Mouse (Mus musculus) heart, embryonic 14.5 days (tissue): ENCODE measurements around the gene Dgkg. TPM values are rescaled to one million over a fixed set of nuclear protein-coding genes. Genes with fewer than 3 reads are reported as not detected.
A peak's percentile ranks its signal among the peaks of the same experiment; 100 is the strongest.

Experiments used
- ATAC-seq: fragments of 200-750 bp; cut with Nextera tagmentation; 2 replicates; pipeline ENCODE4 v1.8.0; 2017; ENCODE audit warnings: low read depth, moderate TSS enrichment; ENCODE audit not compliant: insufficient number of reproducible peaks, insufficient read depth, low FRiP score
- H3K27ac ChIP-seq, 2 experiments: fragments of 200-500 bp in 1 of 2; fragments of 300-500 bp in 1 of 2; sonication (generic) in 1 of 2; replicated peaks in 1 of 2; 2 replicates each; pipeline ENCODE4 v1.5.1; 2012 to 2014; ENCODE audit warnings: low read depth in 2 of 2, low read length in 2 of 2, control low read depth in 1 of 2, mild to moderate bottlenecking in 1 of 2, mixed read lengths in 1 of 2; ENCODE audit not compliant: control insufficient read depth in 1 of 2, insufficient read depth in 1 of 2
- H3K27me3 ChIP-seq: fragments of 300-500 bp; sonication (generic); 2 replicates; pipeline ENCODE4 v1.6.1; 2014; ENCODE audit warnings: mild to moderate bottlenecking, low read length, control low read depth; ENCODE audit not compliant: control insufficient read depth, insufficient read depth
- H3K36me3 ChIP-seq: fragments of 300-500 bp; sonication (generic); 2 replicates; pipeline ENCODE4 v1.6.1; 2014; ENCODE audit warnings: mild to moderate bottlenecking, control low read depth, low read length, mixed read lengths; ENCODE audit not compliant: control insufficient read depth, insufficient read depth
- H3K4me1 ChIP-seq, 2 experiments: fragments of 200-500 bp in 1 of 2; fragments of 300-500 bp in 1 of 2; sonication (generic) in 1 of 2; 2 replicates each; pipeline ENCODE4 v1.6.1; 2012 to 2014; ENCODE audit warnings: low read length in 2 of 2, control low read depth in 1 of 2, mixed read lengths in 1 of 2; ENCODE audit not compliant: control insufficient read depth in 2 of 2, insufficient read depth in 2 of 2
- H3K4me2 ChIP-seq: fragments of 300-500 bp; sonication (generic); 2 replicates; pipeline ENCODE4 v1.6.1; 2014; ENCODE audit warnings: mild to moderate bottlenecking, low read length
- H3K4me3 ChIP-seq, 2 experiments: fragments of 200-500 bp in 1 of 2; fragments of 300-500 bp in 1 of 2; sonication (generic) in 1 of 2; 2 replicates each; pipeline ENCODE4 v1.5.1; 2012 to 2014; ENCODE audit warnings: low read length in 2 of 2, mild to moderate bottlenecking in 2 of 2, control low read depth in 1 of 2, low read depth in 1 of 2, moderate library complexity in 1 of 2; ENCODE audit not compliant: control insufficient read depth in 1 of 2, insufficient read depth in 1 of 2
- H3K9ac ChIP-seq: fragments of 300-500 bp; sonication (generic); 2 replicates; pipeline ENCODE4 v1.6.1; 2014; ENCODE audit warnings: mild to moderate bottlenecking, low read length
- H3K9me3 ChIP-seq: fragments of 300-500 bp; sonication (generic); 2 replicates; pipeline ENCODE4 v1.6.1; 2016; ENCODE audit warnings: low read length, control low read depth; ENCODE audit not compliant: control insufficient read depth
- WGBS: fragments of 180-500 bp; shearing (Covaris S2); extraction: QIAGEN DNeasy Blood & Tissue Kit; methylation state at CpG from one replicate; pipeline ENCODE4 v1.1.7; 2014; 5-methylcytosine and 5-hydroxymethylcytosine counted together
- polyA plus RNA-seq: library from polyadenylated mRNA; unstranded; fragments of >200 nt; fragmentation: Nextera tagmentation; extraction: Ambion mirVana; gene quantifications from 2 replicates; pipeline ENCODE4 v1.2.1, GENCODE M21; 2014

Gene Dgkg
- polyA plus RNA-seq, 1 experiment from 2014 or later = 0.42 TPM

DNA sequence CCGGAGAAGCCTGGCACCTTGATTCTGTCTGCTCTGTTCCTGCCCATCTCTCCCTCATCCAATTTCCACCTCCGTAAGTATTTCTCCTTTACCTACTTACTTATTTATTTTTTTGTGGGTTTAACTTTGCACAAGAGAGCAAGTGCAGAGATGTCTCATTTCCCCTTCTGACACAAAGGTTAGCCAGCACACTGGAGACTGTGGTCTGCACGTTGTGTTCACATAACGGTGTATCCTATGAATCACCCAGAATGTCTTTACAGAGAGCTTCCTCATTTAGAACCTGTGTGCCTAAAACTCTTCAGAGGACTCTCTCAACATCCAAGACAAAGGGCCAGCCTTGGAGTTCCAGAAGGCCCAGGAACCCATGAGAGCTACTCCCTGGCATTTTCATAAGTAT, 27.1 kb downstream of the Dgkg start:
- Histone ChIP-seq H3K4me1 (no peaks in the 10 kb centered on the region), H3K9ac (no peak overlapping the region), H3K36me3 (no peaks in the 10 kb centered on the region), H3K9me3 (no peaks in the 10 kb centered on the region), H3K27ac (no peak overlapping the region), H3K4me3 (no peak overlapping the region), H3K27me3 (no peaks in the 10 kb centered on the region), H3K4me2 (no peak overlapping the region)
- WGBS = 79% methylated on average over 4 of the region's 4 CpGs
- ATAC-seq = no peak

DNA sequence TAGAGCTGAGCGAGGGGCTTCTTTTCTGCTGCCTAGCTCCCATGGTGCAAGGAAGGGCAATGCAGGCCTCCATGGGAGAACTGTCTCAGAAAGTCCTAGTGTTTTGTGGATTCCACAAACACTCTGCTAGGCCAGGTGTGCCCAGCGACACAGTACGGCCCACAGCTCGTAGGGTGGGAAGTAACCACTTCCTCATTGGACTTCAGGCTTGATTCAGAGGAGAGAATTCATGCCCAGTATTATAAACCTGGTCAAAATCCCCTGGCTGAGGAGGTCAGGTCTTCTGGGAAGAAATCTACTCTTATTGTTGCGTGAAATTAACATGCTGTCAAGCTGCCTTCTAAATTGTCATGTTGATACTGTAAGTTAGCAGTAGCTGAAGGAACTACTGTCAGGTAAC, 31.0 kb downstream of the Dgkg start:
- H3K9ac ChIP-seq = no peak overlapping the region
- no peak overlapping the region for H3K4me3 ChIP-seq
- no peak overlapping the region for H3K4me2 ChIP-seq
- 0 out of 2 replicates have a peak, but pooled peaks cover 3% of the 10 kb centered on the region for H3K27me3 ChIP-seq
- no peak for ATAC-seq
- no peak overlapping the region for H3K27ac ChIP-seq
- no peaks in the 10 kb centered on the region for H3K36me3 ChIP-seq
- WGBS = 87% methylated on average over 5 of the region's 5 CpGs
- H3K9me3 ChIP-seq = no peaks in the 10 kb centered on the region
- peaks cover 0 to 2% of the 10 kb centered on the region in 2 experiments; a peak in 1 of 4 replicates for H3K4me1 ChIP-seq

DNA sequence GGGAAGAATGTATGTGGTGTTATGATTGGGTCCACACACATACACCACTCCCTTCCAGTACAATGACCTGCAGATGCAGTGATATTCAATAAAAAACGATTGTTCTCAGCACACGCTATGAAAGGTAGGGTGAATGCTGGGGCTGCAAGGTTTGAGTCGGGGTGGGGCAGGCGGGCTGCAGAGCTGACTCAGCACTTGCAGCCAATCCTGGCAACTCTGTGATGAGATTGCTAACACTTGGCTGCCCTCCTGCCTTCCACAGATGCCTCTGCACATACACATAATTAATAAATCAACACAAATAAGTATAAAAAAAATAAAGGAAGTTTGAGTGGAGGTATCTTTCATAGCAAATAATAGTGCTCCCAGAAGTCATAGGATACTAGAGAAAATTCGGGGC, 31.6 kb downstream of the Dgkg start:
- peaks cover 0 to 2% of the 10 kb centered on the region in 2 experiments; a peak in 1 of 4 replicates for H3K4me1 ChIP-seq
- no peaks in the 10 kb centered on the region for H3K9me3 ChIP-seq
- no peak overlapping the region for H3K9ac ChIP-seq
- H3K4me2 ChIP-seq = no peak overlapping the region
- H3K27ac ChIP-seq = no peak overlapping the region
- 0 out of 2 replicates have a peak, but pooled peaks cover 3% of the 10 kb centered on the region for H3K27me3 ChIP-seq
- 68% methylated on average over 5 of the region's 5 CpGs for WGBS
- no peak for ATAC-seq
- no peaks in the 10 kb centered on the region for H3K36me3 ChIP-seq
- no peak overlapping the region for H3K4me3 ChIP-seq

DNA sequence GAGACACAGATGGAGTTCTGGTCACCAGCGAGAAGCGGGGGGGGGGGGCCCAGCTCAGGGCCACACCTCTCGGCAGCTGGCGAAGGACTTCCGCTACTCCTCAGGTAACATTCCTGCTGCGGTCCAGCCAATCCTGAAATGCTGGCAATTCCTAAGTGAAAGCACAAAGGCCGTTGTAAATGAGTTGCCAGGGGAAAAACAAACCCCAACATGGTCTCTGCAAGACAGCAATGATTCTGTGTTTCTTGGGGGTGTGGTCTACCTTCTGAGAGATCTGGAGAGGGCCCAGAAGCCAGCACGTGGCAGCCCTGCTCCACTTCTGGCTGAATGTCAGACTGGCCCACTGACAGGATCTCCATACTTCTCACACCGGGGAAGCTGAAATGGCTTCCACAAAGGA, 34.7 kb downstream of the Dgkg start:
- Histone ChIP-seq H3K9me3 (no peaks in the 10 kb centered on the region), H3K4me2 (peak overlapping the region; percentile 13; the same call in 1 of the 2 replicates), H3K4me3 (no peak overlapping the region), H3K36me3 (no peaks in the 10 kb centered on the region), H3K27ac (no peak overlapping the region), H3K9ac (no peak overlapping the region), H3K27me3 (0 out of 2 replicates have a peak, but pooled peaks cover 3% of the 10 kb centered on the region), H3K4me1 (peaks cover 0 to 2% of the 10 kb centered on the region in 2 experiments; a peak in 1 of 4 replicates)
- no peak for ATAC-seq
- WGBS = 20% methylated on average over 9 of the region's 9 CpGs

DNA sequence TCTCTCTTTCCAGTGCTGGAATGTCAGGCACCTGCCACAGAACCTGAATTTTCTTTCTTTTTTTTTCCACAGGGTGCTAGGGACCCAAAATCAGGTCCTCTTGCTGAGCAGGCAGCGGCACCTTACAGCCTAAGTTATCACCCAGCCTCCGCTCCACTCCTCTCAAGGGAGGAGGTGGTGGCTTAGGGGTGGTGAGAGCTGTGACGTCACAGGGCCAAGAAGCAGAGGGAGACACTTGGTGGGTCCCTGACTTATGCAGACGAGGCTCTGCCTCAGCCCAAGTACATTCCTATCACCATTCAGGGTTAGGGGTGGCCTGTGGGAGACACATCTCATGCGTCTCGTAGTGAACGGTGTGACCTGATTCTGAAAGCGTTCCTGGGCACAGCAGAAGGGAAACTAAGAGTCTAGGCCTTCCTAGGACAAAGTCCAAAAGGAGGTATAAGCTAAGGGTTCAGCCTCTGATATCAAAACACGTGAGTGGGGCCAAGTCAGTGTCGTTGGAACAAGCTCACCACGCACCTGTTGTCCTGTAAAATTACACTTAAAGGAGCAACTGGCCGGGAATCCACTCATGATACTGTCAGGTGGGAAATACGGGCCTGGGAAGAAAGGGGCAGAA, 35.6 kb downstream of the Dgkg start:
- Histone ChIP-seq H3K4me1 (peaks cover 0 to 2% of the 10 kb centered on the region in 2 experiments; a peak in 1 of 4 replicates), H3K9me3 (no peaks in the 10 kb centered on the region), H3K27ac (no peak overlapping the region), H3K36me3 (no peaks in the 10 kb centered on the region), H3K4me3 (no peak overlapping the region), H3K9ac (no peak overlapping the region), H3K4me2 (no peak overlapping the region), H3K27me3 (0 out of 2 replicates have a peak, but pooled peaks cover 3% of the 10 kb centered on the region)
- ATAC-seq = no peak
- 72% methylated on average over 13 of the region's 13 CpGs for WGBS

DNA sequence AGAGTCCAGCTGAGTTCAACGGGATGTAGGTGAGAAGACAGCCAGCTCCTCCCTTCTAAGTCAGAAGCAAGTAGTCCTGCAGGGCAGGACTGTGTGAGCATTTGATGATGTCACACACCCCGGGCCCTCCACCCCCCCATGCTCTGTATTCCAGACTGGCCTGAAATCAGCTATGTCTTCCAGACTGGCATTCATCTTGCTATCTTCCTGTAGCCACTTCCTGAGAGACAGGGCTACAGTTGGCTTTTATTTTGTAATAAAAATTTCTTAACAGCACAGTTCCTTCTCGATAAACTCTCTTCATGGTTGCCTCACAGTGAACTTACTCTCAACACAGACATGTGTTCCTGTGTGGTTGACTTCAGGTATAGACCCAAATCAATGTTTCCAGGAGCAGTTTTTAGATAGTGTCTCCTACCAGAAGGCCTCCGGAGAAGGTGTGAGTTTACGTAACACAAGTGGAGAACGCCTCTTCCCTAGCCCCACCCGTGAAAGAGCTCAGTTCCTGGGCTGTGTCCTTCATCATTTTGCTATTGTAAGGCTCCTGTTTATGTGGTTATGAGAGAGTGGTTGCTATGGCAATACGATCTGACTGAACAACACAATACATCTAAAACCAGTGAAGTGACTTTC, 38.5 kb downstream of the Dgkg start:
- H3K9me3 ChIP-seq = no peaks in the 10 kb centered on the region
- no peak overlapping the region for H3K4me3 ChIP-seq
- H3K27me3 ChIP-seq = 0 out of 2 replicates have a peak, but pooled peaks cover 3% of the 10 kb centered on the region
- H3K4me1 ChIP-seq = peaks cover 0 to under 1% of the 10 kb centered on the region in 2 experiments; a peak in 1 of 4 replicates
- no peak overlapping the region for H3K4me2 ChIP-seq
- H3K27ac ChIP-seq = no peak overlapping the region
- WGBS = 62% methylated on average over 8 of the region's 8 CpGs
- H3K36me3 ChIP-seq = no peaks in the 10 kb centered on the region
- no peak overlapping the region for H3K9ac ChIP-seq
- no peak for ATAC-seq

DNA sequence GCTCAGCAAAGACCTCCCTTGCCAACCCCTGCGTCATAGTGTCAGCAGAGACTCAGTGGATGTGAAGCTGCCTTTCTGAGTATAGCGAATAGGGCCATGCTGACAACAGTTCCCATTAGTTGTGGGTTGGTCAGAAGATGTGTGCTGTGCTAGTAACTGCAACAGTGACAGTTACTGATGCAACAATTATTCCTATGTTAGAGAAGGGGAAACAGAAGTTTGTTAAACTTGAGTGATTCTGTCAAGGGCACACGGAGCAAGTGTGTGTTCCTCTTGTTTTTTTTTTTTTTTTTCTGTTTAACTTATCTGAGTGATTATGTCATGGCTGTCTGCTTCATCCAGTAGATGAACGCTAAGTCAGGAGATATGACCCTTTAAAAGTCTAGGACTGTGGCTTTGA, 41.2 kb downstream of the Dgkg start:
- Histone ChIP-seq H3K4me1 (no peaks in the 10 kb centered on the region), H3K27me3 (no peaks in the 10 kb centered on the region; the same call in 1 of the 2 replicates), H3K9me3 (no peaks in the 10 kb centered on the region), H3K4me2 (no peak overlapping the region), H3K27ac (no peak overlapping the region), H3K9ac (no peak overlapping the region), H3K36me3 (no peaks in the 10 kb centered on the region), H3K4me3 (no peak overlapping the region)
- no peak for ATAC-seq
- 62% methylated on average over 4 of the region's 4 CpGs for WGBS
